9 mouse cellular contexts compared by ENCODE assay signal in genomic region chr4:53354961-53355360, GRCm38 (mm10).
DNase-seq lines count a peak whose midpoint lies in the region; ATAC-seq lines count a peak whose summit lies in the region.
"Had no signal": no experiment of that assay in that cellular context is flagged by ENCODE, and none has a peak within 500 bp of the region (broad histone marks: within the 10 kb centered on the region; RNA-seq: fewer than 3 reads in every experiment).

No protein-coding gene starts in this region.

- H3K4me3 ChIP-seq in heart, embryonic 16.5 days (ENCODE audit: low read length), result no peak overlapping the region
- H3K4me3 ChIP-seq: liver, embryonic 13.5 days had no signal

- no peak overlapping the region for H3K9ac ChIP-seq in heart, embryonic 16.5 days (ENCODE audit: low read length)
- H3K9ac ChIP-seq: liver, embryonic 13.5 days had no signal

- H3K4me1 ChIP-seq in heart, embryonic 16.5 days (ENCODE audit: control insufficient read depth, insufficient read depth, low read length), result peaks cover 3% of the 10 kb centered on the region; the same call in 1 of the 2 replicates
- H3K4me1 ChIP-seq: liver, embryonic 13.5 days had no signal

- H3K27ac ChIP-seq in heart, embryonic 16.5 days (ENCODE audit: low read length), result no peak overlapping the region
- H3K27ac ChIP-seq: liver, embryonic 13.5 days had no signal

- DNase-seq in gastrocnemius, adult 18-20 months (ENCODE audit: low spot score), result peak; percentile 40
- no peak for DNase-seq in gastrocnemius, postnatal 10 days
- DNase-seq in urinary bladder, postnatal 36 days (ENCODE audit: low spot score in 2 of 2), result peak; percentile 12 to 28
- no peak for DNase-seq in urinary bladder, adult 2 months (ENCODE audit: low spot score)
- DNase-seq in layer of hippocampus, adult 9-11 months, result peak; percentile 21
- peak; percentile 20 for DNase-seq in retina, postnatal 7 days (ENCODE audit: low read depth, low spot score)
- no peak for DNase-seq in T-cell, adult 2 months (ENCODE audit: low spot score)
- DNase-seq: liver, embryonic 13.5 days had no signal

- H3K4me2 ChIP-seq in heart, embryonic 16.5 days (ENCODE audit: low read depth, low read length), result no peak overlapping the region
- H3K4me2 ChIP-seq: liver, embryonic 13.5 days had no signal

- peak; percentile 18; the same call in 1 of the 2 replicates for ATAC-seq in heart, embryonic 16.5 days (replicated peaks; ENCODE audit: extremely low read depth, insufficient read depth, low FRiP score)

- no peaks in the 10 kb centered on the region for H3K9me3 ChIP-seq in heart, embryonic 16.5 days (replicated peaks; ENCODE audit: control insufficient read depth, low read length)
- H3K9me3 ChIP-seq: liver, embryonic 13.5 days had no signal

- 25% methylated on average over 5 of the region's 5 CpGs for whole genome bisulfite sequencing in heart, embryonic 16.5 days

- H3K36me3 ChIP-seq in heart, embryonic 16.5 days (ENCODE audit: control insufficient read depth, insufficient read depth), result no peaks in the 10 kb centered on the region
- H3K36me3 ChIP-seq: liver, embryonic 13.5 days had no signal

- H3K27me3 ChIP-seq in heart, embryonic 16.5 days (ENCODE audit: control insufficient read depth, insufficient read depth, low read length), result 0 out of 2 replicates have a peak, but pooled peaks cover 2% of the 10 kb centered on the region
- H3K27me3 ChIP-seq: liver, embryonic 13.5 days had no signal

Comparison
In these comparisons a context has a peak if more than half of its experiments do, and no peak if none do; other contexts are left out.
1. DNase-seq: peak in gastrocnemius, adult 18-20 months (single experiment), urinary bladder, postnatal 36 days (2 of 2), layer of hippocampus, adult 9-11 months (single experiment) and retina, postnatal 7 days (single experiment); none in gastrocnemius, postnatal 10 days (single experiment), urinary bladder, adult 2 months (single experiment) and T-cell, adult 2 months (single experiment).